16 mouse cellular contexts compared by ENCODE assay signal in genomic region chr12:108294620-108295019, GRCm38 (mm10). TPM values are rescaled to one million over a fixed set of nuclear protein-coding genes. Genes with fewer than 3 reads are reported as not detected.
DNase-seq lines count a peak whose midpoint lies in the region; ATAC-seq and TF ChIP-seq lines count a peak whose summit lies in the region.
"Had no signal": no experiment of that assay in that cellular context is flagged by ENCODE, and none has a peak within 500 bp of the region (broad histone marks: within the 10 kb centered on the region; RNA-seq: fewer than 3 reads in every experiment).

No protein-coding gene starts in this region.

- no peak overlapping the region for H3K4me2 ChIP-seq in heart, postnatal 0 days (ENCODE audit: low read depth, low read length)
- H3K4me2 ChIP-seq in neural tube, embryonic 15.5 days, result no peak overlapping the region
- H3K4me2 ChIP-seq: kidney, embryonic 15.5 days; limb, embryonic 12.5 days had no signal

- TF ChIP-seq CTCF in heart, postnatal 0 days (IDR thresholded peaks at IDR 0.05; ENCODE audit: low read depth), result no peak

- H3K4me3 ChIP-seq in heart, postnatal 0 days (ENCODE audit: low read depth, low read length), result no peak overlapping the region
- no peak overlapping the region for H3K4me3 ChIP-seq in neural tube, embryonic 15.5 days (replicated peaks)
- H3K4me3 ChIP-seq: kidney, embryonic 15.5 days; limb, embryonic 12.5 days had no signal

- no peak overlapping the region for H3K9ac ChIP-seq in heart, postnatal 0 days (replicated peaks; ENCODE audit: low read depth, low read length)
- no peak overlapping the region for H3K9ac ChIP-seq in neural tube, embryonic 15.5 days (replicated peaks)
- H3K9ac ChIP-seq: kidney, embryonic 15.5 days; limb, embryonic 12.5 days; liver, embryonic 14.5 days had no signal

- DNase-seq in adrenal gland, postnatal 10 days, result peak; percentile 83
- DNase-seq in adrenal gland, adult 18-20 months (ENCODE audit: low spot score in 2 of 2), result no peak
- no peak for DNase-seq in heart, postnatal 0 days (ENCODE audit: low spot score)
- no peak for DNase-seq in heart, postnatal 25 days (ENCODE audit: low spot score)
- no peak for DNase-seq in neural tube, embryonic 10.5 days (ENCODE audit: extremely low spot score, low spot score)
- DNase-seq in lung, postnatal 25 days (ENCODE audit: low spot score), result peak; percentile 44
- DNase-seq in kidney, adult 9 months, result no peak
- DNase-seq: cerebellum, postnatal 25 days; right cerebral cortex, postnatal 25 days; thymus, postnatal 36 days had no signal

- H3K9me3 ChIP-seq in heart, postnatal 0 days (replicated peaks; ENCODE audit: control insufficient read depth, low read length), result no peaks in the 10 kb centered on the region
- no peaks in the 10 kb centered on the region for H3K9me3 ChIP-seq in neural tube, embryonic 15.5 days (replicated peaks)
- H3K9me3 ChIP-seq: kidney, embryonic 15.5 days; limb, embryonic 12.5 days had no signal

- no peak overlapping the region for H3K27ac ChIP-seq in heart, postnatal 0 days (ENCODE audit: low read depth)
- H3K27ac ChIP-seq in neural tube, embryonic 15.5 days (replicated peaks), result no peak overlapping the region
- H3K27ac ChIP-seq: kidney, embryonic 15.5 days; limb, embryonic 12.5 days; liver, embryonic 14.5 days had no signal

- ATAC-seq in heart, postnatal 0 days (ENCODE audit: insufficient read depth, low read depth), result peak; percentile 31; the same call in 1 of the 2 replicates
- 0 out of 2 replicates have a peak, but pooled peaks have one; percentile 22 for ATAC-seq in neural tube, embryonic 15.5 days (ENCODE audit: low FRiP score)
- ATAC-seq: inflammation-experienced regulatory T-cells, adult 6 months had no signal

- TF ChIP-seq EP300 in heart, postnatal 0 days (IDR thresholded peaks at IDR 0.05; ENCODE audit: low read depth), result no peak

- no peaks in the 10 kb centered on the region for H3K4me1 ChIP-seq in heart, postnatal 0 days (ENCODE audit: control insufficient read depth, insufficient read depth)
- peaks cover 20% of the 10 kb centered on the region for H3K4me1 ChIP-seq in neural tube, embryonic 15.5 days

- H3K36me3 ChIP-seq in heart, postnatal 0 days (replicated peaks; ENCODE audit: control insufficient read depth, insufficient read depth, low read length), result no peaks in the 10 kb centered on the region
- H3K36me3 ChIP-seq in neural tube, embryonic 15.5 days, result no peaks in the 10 kb centered on the region
- H3K36me3 ChIP-seq: kidney, embryonic 15.5 days; limb, embryonic 12.5 days had no signal

- intact Hi-C loops in heart, postnatal 25 days (cut with DNase I), result no loop called here

- WGBS in heart, postnatal 0 days, result 55% methylated on average over 3 of the region's 3 CpGs
- WGBS in neural tube, embryonic 15.5 days, result 69% methylated on average over 3 of the region's 3 CpGs

- no peaks in the 10 kb centered on the region for H3K27me3 ChIP-seq in heart, postnatal 0 days (ENCODE audit: control insufficient read depth, insufficient read depth, low read length)
- no peaks in the 10 kb centered on the region for H3K27me3 ChIP-seq in neural tube, embryonic 15.5 days (replicated peaks)

RNA-seq across cellular contexts. Expression of gene Hhipl1, which starts 11.4 kb away (rescaled TPM):
- 1 to 10 TPM in 1 of 2 experiments, under 1 TPM in 1; 0.96 to 1.1 TPM for total RNA-seq in adrenal gland, postnatal 10 days (2021)
- total RNA-seq in adrenal gland, adult 18-20 months (2021), result 1 to 10 TPM in 1 of 2 experiments, under 1 TPM in 1; 0.89 to 1.4 TPM
- total RNA-seq in heart, postnatal 0 days (2014; rRNA removed; ENCODE audit: low replicate concordance), result 0.70 and 5.0 TPM in 2 replicates
- polyA plus RNA-seq in heart, postnatal 0 days (2015; fragmentation: Nextera tagmentation; extraction: Ambion mirVana), result 0.58 and 0.61 TPM in 2 replicates
- total RNA-seq in heart, postnatal 25 days (2021), result 1 to 10 TPM in 1 of 2 experiments, under 1 TPM in 1; 0.95 to 1.7 TPM
- polyA plus RNA-seq in neural tube, embryonic 15.5 days (2015; fragmentation: Nextera tagmentation; extraction: Ambion mirVana), result 2.7 and 3.2 TPM in 2 replicates
- total RNA-seq: granulocyte monocyte progenitor cell, adult 5-6 weeks had no signal
- polyA plus RNA-seq: inflammation-experienced regulatory T-cells, adult 6 months had no signal

RNA-seq across cellular contexts. Expression of gene Ccdc85c, which starts 19.4 kb away (rescaled TPM):
- 10 to 100 TPM; 19.8 to 22.1 TPM for total RNA-seq in adrenal gland, postnatal 10 days (2021)
- total RNA-seq in adrenal gland, adult 18-20 months (2021), result 10 to 100 TPM; 21.3 to 22.9 TPM
- 44.7 and 56.2 TPM in 2 replicates for total RNA-seq in heart, postnatal 0 days (2014; rRNA removed; ENCODE audit: low replicate concordance)
- 6.9 and 7.8 TPM in 2 replicates for polyA plus RNA-seq in heart, postnatal 0 days (2015; fragmentation: Nextera tagmentation; extraction: Ambion mirVana)
- 10 to 100 TPM; 36.4 to 40.9 TPM for total RNA-seq in heart, postnatal 25 days (2021)
- 10.5 and 11.9 TPM in 2 replicates for polyA plus RNA-seq in neural tube, embryonic 15.5 days (2015; fragmentation: Nextera tagmentation; extraction: Ambion mirVana)

RNA-seq across cellular contexts. Expression of gene Cyp46a1, which starts 39.6 kb away (rescaled TPM):
- total RNA-seq in adrenal gland, postnatal 10 days (2021), result 1 to 10 TPM; 1.6 to 2.2 TPM
- 1 to 10 TPM; 1.7 to 2.1 TPM for total RNA-seq in adrenal gland, adult 18-20 months (2021)
- 1.0 and 3.6 TPM in 2 replicates for total RNA-seq in heart, postnatal 0 days (2014; rRNA removed; ENCODE audit: low replicate concordance)
- polyA plus RNA-seq in heart, postnatal 0 days (2015; fragmentation: Nextera tagmentation; extraction: Ambion mirVana), result 3.0 and 3.1 TPM in 2 replicates
- total RNA-seq in heart, postnatal 25 days (2021), result under 1 TPM; 0.31 to 0.36 TPM
- 29.5 and 33.2 TPM in 2 replicates for polyA plus RNA-seq in neural tube, embryonic 15.5 days (2015; fragmentation: Nextera tagmentation; extraction: Ambion mirVana)
- total RNA-seq: granulocyte monocyte progenitor cell, adult 5-6 weeks had no signal
- polyA plus RNA-seq: inflammation-experienced regulatory T-cells, adult 6 months had no signal

Comparison
In these comparisons a context has a peak if more than half of its experiments do, and no peak if none do; other contexts are left out.
1. DNase-seq: peak in adrenal gland, postnatal 10 days (single experiment) and lung, postnatal 25 days (single experiment); none in adrenal gland, adult 18-20 months (0 of 2), heart, postnatal 0 days (single experiment), heart, postnatal 25 days (single experiment), neural tube, embryonic 10.5 days (single experiment) and kidney, adult 9 months (single experiment).